Mouse (Mus musculus): Measurements from ENCODE around the gene Prkcd. TPM values are rescaled to one million over a fixed set of nuclear protein-coding genes. Genes with fewer than 3 reads are reported as not detected.

Gene Prkcd
- polyA plus RNA-seq, 1 experiment: 23.6 TPM

GRCm38 (mm10) chr14:30548965-30549776 lies 76.8 kb downstream of the Prkcd start:
- Histone ChIP-seq H3K79me2 (ENCODE audit: control insufficient read depth, insufficient read depth) (peaks cover 50% of the 10 kb centered on the region), H3K27me3 (ENCODE audit: control insufficient read depth, insufficient read depth, insufficient read length) (no peaks in the 10 kb centered on the region), H3K4me3 (peak overlapping the region; percentile 81), H3ac (ENCODE audit: control insufficient read depth, insufficient read length) (peak overlapping the region; percentile 48), H3K36me3 (ENCODE audit: control insufficient read depth, insufficient read depth) (no peaks in the 10 kb centered on the region), H3K4me2 (ENCODE audit: low read depth) (peak overlapping the region; percentile 88)
- peak; percentile 31 for TF ChIP-seq SRF (IDR thresholded peaks at IDR 0.05; ENCODE audit: control insufficient read depth, insufficient read length, low read depth)
- TF ChIP-seq POLR2A (IDR thresholded peaks at IDR 0.05; ENCODE audit: insufficient read length, low read depth): peak; percentile 99
- TF ChIP-seq E2F4 (IDR thresholded peaks at IDR 0.05; ENCODE audit: insufficient read depth): no peak
- TF ChIP-seq POLR2AphosphoS2 (IDR thresholded peaks at IDR 0.05; ENCODE audit: insufficient read length, low read depth): peak; percentile 94

- TF ChIP-seq SRF (IDR thresholded peaks at IDR 0.05; ENCODE audit: control insufficient read depth, insufficient read length, low read depth) (no peak), MYOG (IDR thresholded peaks at IDR 0.05; ENCODE audit: control insufficient read depth in 1 of 3, insufficient read depth in 1 of 3, insufficient read length in 2 of 3, low read depth in 2 of 3) (peak in 1 of 3 experiments; percentile 24)
- Histone ChIP-seq H3K79me2 (ENCODE audit: control insufficient read depth, insufficient read depth) (peaks cover 40% of the 10 kb centered on the region), H3K4me2 (ENCODE audit: low read depth) (peak within 1 kb of the TSS; percentile 88), H3K36me3 (ENCODE audit: control insufficient read depth, insufficient read depth) (no peaks in the 10 kb centered on the region), H3K27me3 (ENCODE audit: control insufficient read depth, insufficient read depth, insufficient read length) (no peaks in the 10 kb centered on the region), H3ac (ENCODE audit: control insufficient read depth, insufficient read length) (peak within 1 kb of the TSS; percentile 48), H3K4me3 (peak within 1 kb of the TSS; percentile 81)
These were observed 77.8 kb downstream of the Prkcd start, which contains the start of gene Tkt for GRCm38 (mm10) chr14:30548131-30548720. Gene Tkt, plus strand, starts transcription at chr14:30548359.

Other genes starting within 250 kb of the Prkcd start
- gene Dcp1a, start 146.7 kb downstream of the Prkcd start, polyA plus RNA-seq (2012; fragmentation: generic; extraction: Trizol): 7.2 TPM
- not detected for gene Cacna1d, start 134.8 kb downstream of the Prkcd start, polyA plus RNA-seq (2012; fragmentation: generic; extraction: Trizol)
- 53.0 TPM for gene Tkt, start 77.9 kb downstream of the Prkcd start, polyA plus RNA-seq (2012; fragmentation: generic; extraction: Trizol)
- gene Rft1, start 28.1 kb upstream of the Prkcd start, polyA plus RNA-seq (2012; fragmentation: generic; extraction: Trizol): 12.3 TPM
- gene Sfmbt1, start 88.6 kb upstream of the Prkcd start, polyA plus RNA-seq (2012; fragmentation: generic; extraction: Trizol): 2.8 TPM
- gene Tmem110, start 199.4 kb upstream of the Prkcd start, polyA plus RNA-seq (2012; fragmentation: generic; extraction: Trizol): 9.1 TPM

All from myocyte (in vitro differentiated cells).